Mouse (Mus musculus): ENCODE measurements around the gene Pou3f3. TPM values are rescaled to one million over a fixed set of nuclear protein-coding genes. Genes with fewer than 3 reads are reported as not detected.

Gene Pou3f3
- total RNA-seq (2014; rRNA removed) (76.9 and 81.4 TPM in 2 replicates), polyA plus RNA-seq (2015; fragmentation: Nextera tagmentation; extraction: Ambion mirVana) (22.7 and 28.0 TPM in 2 replicates)

DNA sequence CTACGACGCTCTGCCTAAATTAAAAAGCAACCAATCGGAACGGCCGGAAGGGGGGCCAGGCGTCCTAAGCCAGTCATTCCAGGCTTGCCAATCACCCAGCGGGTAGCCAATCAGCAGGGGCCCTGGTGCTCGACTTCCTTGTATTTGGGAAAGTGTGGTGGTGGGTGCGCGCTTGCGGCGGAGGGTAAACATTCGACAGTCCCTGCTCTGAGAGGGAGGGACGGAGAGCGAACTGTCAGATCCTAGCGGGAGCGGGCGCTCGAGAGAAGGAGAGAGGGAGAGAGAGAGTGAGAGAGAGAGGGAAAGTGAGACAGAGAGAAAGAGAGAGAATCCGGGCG, at the start of gene Pou3f3:
Gene Pou3f3, plus strand, starts transcription at position 191 of the 338 bp plus-strand sequence.
- peak within 1 kb of the TSS; percentile 98 for H3K4me2 ChIP-seq (ENCODE audit: low read depth)
- peak within 1 kb of the TSS; percentile 96 for H3K9ac ChIP-seq
- ATAC-seq (peak; percentile 88), DNase-seq (peak; percentile 99)
- H3K4me1 ChIP-seq (ENCODE audit: insufficient read depth) = no peaks in the 10 kb centered on the region
- WGBS = 5% methylated on average over 20 of the region's 21 CpGs
- H3K27me3 ChIP-seq (ENCODE audit: insufficient read depth, low read length) = no peaks in the 10 kb centered on the region
- TF ChIP-seq CTCF (IDR thresholded peaks at IDR 0.05; ENCODE audit: low read depth) = peak; percentile 33
- H3K4me3 ChIP-seq (ENCODE audit: low read depth, low read length) = peak within 1 kb of the TSS; percentile 75
- H3K9me3 ChIP-seq (ENCODE audit: low read length) = no peaks in the 10 kb centered on the region
- H3K36me3 ChIP-seq (ENCODE audit: insufficient read depth) = peaks cover 22% of the 10 kb centered on the region
- peak within 1 kb of the TSS; percentile 99 for H3K27ac ChIP-seq (ENCODE audit: low read depth, low read length)

- no peak for TF ChIP-seq CTCF (IDR thresholded peaks at IDR 0.05; ENCODE audit: low read depth)
- no peak overlapping the region for H3K27ac ChIP-seq (ENCODE audit: low read depth, low read length)
Observed at GRCm38 (mm10) chr1:42648366-42648935, 47.1 kb upstream of the Pou3f3 start.

GRCm38 (mm10) chr1:42651461-42651860, 44.1 kb upstream of the Pou3f3 start:
- no peak overlapping the region for H3K27ac ChIP-seq (ENCODE audit: low read depth, low read length)

More at GRCm38 (mm10) chr1:42648366-42648935, 47.1 kb upstream of the Pou3f3 start:
- no peak overlapping the region for H3K9ac ChIP-seq
- ATAC-seq (peak; percentile 34), DNase-seq (peak; percentile 21)
- 39% methylated on average over 9 of the region's 9 CpGs for WGBS
- no peaks in the 10 kb centered on the region for H3K9me3 ChIP-seq (ENCODE audit: low read length)
- H3K27me3 ChIP-seq (ENCODE audit: insufficient read depth, low read length) = no peaks in the 10 kb centered on the region
- H3K36me3 ChIP-seq (ENCODE audit: insufficient read depth) = no peaks in the 10 kb centered on the region
- no peak overlapping the region for H3K4me2 ChIP-seq (ENCODE audit: low read depth)
- H3K4me3 ChIP-seq (ENCODE audit: low read depth, low read length) = no peak overlapping the region
- H3K4me1 ChIP-seq (ENCODE audit: insufficient read depth) = 0 out of 2 replicates have a peak, but pooled peaks cover 3% of the 10 kb centered on the region

DNA sequence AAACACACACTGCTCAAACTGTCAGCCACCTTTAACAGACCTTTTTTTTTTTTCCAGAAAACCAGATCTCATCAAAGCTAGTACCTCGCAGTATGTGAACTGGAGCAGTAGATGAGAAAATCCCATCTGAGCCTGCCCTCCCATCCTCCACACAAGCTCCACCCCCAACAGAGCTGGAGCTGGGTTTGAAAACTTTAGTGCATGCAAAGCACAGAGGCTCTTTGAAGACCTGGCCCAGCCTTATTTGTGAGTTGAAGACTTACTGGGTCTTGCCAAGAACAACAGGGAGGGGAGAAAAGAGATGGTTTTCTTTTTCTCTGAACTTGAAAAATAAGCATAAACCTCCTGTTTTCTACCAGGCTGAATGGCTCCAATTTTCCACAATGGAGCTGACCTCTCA, 28.0 kb upstream of the Pou3f3 start:
- DNase-seq (no peak), ATAC-seq (peak; percentile 61)
- Histone ChIP-seq H3K4me3 (ENCODE audit: low read depth, low read length) (no peak overlapping the region), H3K9me3 (ENCODE audit: low read length) (no peaks in the 10 kb centered on the region), H3K9ac (no peak overlapping the region), H3K27ac (ENCODE audit: low read depth, low read length) (peak overlapping the region; percentile 40; the same call in 1 of the 2 replicates), H3K4me2 (ENCODE audit: low read depth) (no peak overlapping the region), H3K4me1 (ENCODE audit: insufficient read depth) (no peaks in the 10 kb centered on the region), H3K27me3 (ENCODE audit: insufficient read depth, low read length) (no peaks in the 10 kb centered on the region), H3K36me3 (ENCODE audit: insufficient read depth) (peaks cover 15% of the 10 kb centered on the region; the same call in 1 of the 2 replicates)
- no peak for TF ChIP-seq CTCF (IDR thresholded peaks at IDR 0.05; ENCODE audit: low read depth)
- WGBS = 63% methylated on average over 1 of the region's 1 CpGs

More at GRCm38 (mm10) chr1:42651461-42651860, 44.1 kb upstream of the Pou3f3 start:
- DNase-seq (no peak), ATAC-seq (no peak)
- H3K4me3 ChIP-seq (ENCODE audit: low read depth, low read length) = no peak overlapping the region
- H3K36me3 ChIP-seq (ENCODE audit: insufficient read depth) = no peaks in the 10 kb centered on the region
- H3K9ac ChIP-seq = no peak overlapping the region
- H3K4me1 ChIP-seq (ENCODE audit: insufficient read depth) = 0 out of 2 replicates have a peak, but pooled peaks cover 3% of the 10 kb centered on the region
- no peak for TF ChIP-seq CTCF (IDR thresholded peaks at IDR 0.05; ENCODE audit: low read depth)
- no peak overlapping the region for H3K4me2 ChIP-seq (ENCODE audit: low read depth)
- H3K27me3 ChIP-seq (ENCODE audit: insufficient read depth, low read length) = no peaks in the 10 kb centered on the region
- WGBS = 71% methylated on average over 15 of the region's 15 CpGs
- H3K9me3 ChIP-seq (ENCODE audit: low read length) = no peaks in the 10 kb centered on the region

- DNase-seq (peak; percentile 66), ATAC-seq (no peak)
- Histone ChIP-seq H3K4me3 (ENCODE audit: low read depth, low read length) (no peak overlapping the region), H3K4me2 (ENCODE audit: low read depth) (peak overlapping the region; percentile 18; the same call in 1 of the 2 replicates), H3K4me1 (ENCODE audit: insufficient read depth) (peaks cover 8% of the 10 kb centered on the region; the same call in 1 of the 2 replicates), H3K9ac (peak overlapping the region; percentile 29), H3K27ac (ENCODE audit: low read depth, low read length) (peak overlapping the region; percentile 70), H3K27me3 (ENCODE audit: insufficient read depth, low read length) (no peaks in the 10 kb centered on the region), H3K36me3 (ENCODE audit: insufficient read depth) (no peaks in the 10 kb centered on the region), H3K9me3 (ENCODE audit: low read length) (no peaks in the 10 kb centered on the region)
- no peak for TF ChIP-seq CTCF (IDR thresholded peaks at IDR 0.05; ENCODE audit: low read depth)
- WGBS = 43% methylated on average over 3 of the region's 3 CpGs
Observed at GRCm38 (mm10) chr1:42680673-42681072, 14.9 kb upstream of the Pou3f3 start.

- Histone ChIP-seq H3K4me2 (ENCODE audit: low read depth) (no peak overlapping the region), H3K27ac (ENCODE audit: low read depth, low read length) (peak overlapping the region; percentile 60), H3K27me3 (ENCODE audit: insufficient read depth, low read length) (no peaks in the 10 kb centered on the region), H3K9me3 (ENCODE audit: low read length) (no peaks in the 10 kb centered on the region), H3K9ac (no peak overlapping the region), H3K4me3 (ENCODE audit: low read depth, low read length) (no peak overlapping the region), H3K36me3 (ENCODE audit: insufficient read depth) (no peaks in the 10 kb centered on the region), H3K4me1 (ENCODE audit: insufficient read depth) (peaks cover 8% of the 10 kb centered on the region; the same call in 1 of the 2 replicates)
- ATAC-seq (no peak), DNase-seq (peak; percentile 50)
- WGBS = 36% methylated on average over 5 of the region's 5 CpGs
- no peak for TF ChIP-seq CTCF (IDR thresholded peaks at IDR 0.05; ENCODE audit: low read depth)
Observed at GRCm38 (mm10) chr1:42681762-42682161, 13.8 kb upstream of the Pou3f3 start.

DNA sequence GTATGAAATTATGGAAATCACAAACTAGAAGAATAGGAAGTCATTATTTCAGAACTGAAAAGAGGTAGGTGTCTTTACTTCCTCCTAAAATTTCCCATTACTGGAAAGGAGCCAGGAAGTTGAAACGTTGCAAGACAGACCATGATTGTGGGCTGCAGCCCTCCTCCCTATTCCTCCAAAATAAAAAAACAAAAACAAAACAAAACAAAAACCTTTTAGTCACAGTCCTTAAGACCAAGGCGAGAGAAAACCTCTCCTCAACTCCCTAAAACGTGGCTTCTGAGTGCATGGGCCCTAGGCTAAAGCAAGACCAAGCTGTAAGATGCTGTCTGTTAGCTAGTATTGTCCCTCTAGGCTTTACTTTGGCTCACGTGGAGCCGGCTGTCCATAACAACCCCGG, 11.7 kb upstream of the Pou3f3 start:
- H3K9ac ChIP-seq = peak overlapping the region; percentile 96
- H3K9me3 ChIP-seq (ENCODE audit: low read length) = no peaks in the 10 kb centered on the region
- ATAC-seq = peak; percentile 0; the same call in 1 of the 2 replicates
- WGBS = 3% methylated on average over 6 of the region's 6 CpGs
- peak overlapping the region; percentile 75 for H3K4me3 ChIP-seq (ENCODE audit: low read depth, low read length)
- TF ChIP-seq CTCF (IDR thresholded peaks at IDR 0.05; ENCODE audit: low read depth) = no peak
- H3K36me3 ChIP-seq (ENCODE audit: insufficient read depth) = no peaks in the 10 kb centered on the region
- H3K4me2 ChIP-seq (ENCODE audit: low read depth) = peak overlapping the region; percentile 98
- H3K4me1 ChIP-seq (ENCODE audit: insufficient read depth) = peaks cover 11% of the 10 kb centered on the region; the same call in 1 of the 2 replicates
- no peak for DNase-seq
- peak overlapping the region; percentile 99 for H3K27ac ChIP-seq (ENCODE audit: low read depth, low read length)
- H3K27me3 ChIP-seq (ENCODE audit: insufficient read depth, low read length) = no peaks in the 10 kb centered on the region

Data from forebrain, postnatal 0 days (tissue).